Mouse (Mus musculus): ENCODE data around the gene Slc27a4.
A peak's percentile ranks its signal among the peaks of the same experiment; 100 is the strongest.

The Slc27a4 gene

DNA sequence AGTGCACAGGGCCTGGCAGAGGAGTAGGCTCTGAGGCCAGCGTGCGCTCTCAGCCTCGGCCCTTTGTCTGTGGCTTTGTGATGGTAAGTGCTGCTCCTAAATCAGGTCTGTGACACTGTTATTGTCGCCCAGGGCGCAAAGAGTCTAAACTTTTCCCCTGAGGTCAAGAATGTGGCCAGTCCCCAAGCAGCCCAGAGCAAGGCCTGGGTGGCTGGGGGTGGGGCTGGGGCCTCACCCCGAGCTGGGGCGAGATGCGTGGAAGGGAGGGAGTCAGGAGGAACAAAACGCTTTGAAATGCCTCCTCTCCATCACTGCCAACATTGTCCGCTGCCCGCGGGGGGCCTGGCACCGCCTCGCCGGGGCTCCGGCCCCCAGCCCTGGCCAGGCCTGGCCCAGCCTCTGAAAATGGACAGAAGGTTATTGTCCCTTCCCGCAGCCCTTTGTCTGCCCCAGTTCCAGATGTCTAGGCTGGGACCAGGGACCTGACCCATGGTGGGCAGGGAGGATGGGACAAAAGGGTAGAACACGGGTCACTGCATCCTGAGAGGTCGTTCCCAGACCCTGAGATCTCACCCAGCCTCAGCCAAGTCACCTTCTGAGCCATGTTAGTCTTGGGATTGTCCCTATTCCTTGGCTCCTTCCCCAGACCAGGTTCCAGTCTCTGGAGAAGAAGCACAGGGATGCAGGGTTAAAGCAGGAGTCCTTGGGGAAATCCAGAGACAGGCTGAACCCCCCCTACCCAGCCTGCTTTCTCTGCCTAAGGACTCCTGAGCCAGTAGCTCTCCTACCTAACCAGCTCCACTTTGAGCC is 54.2 kb downstream of the Slc27a4 start:
- peak; percentile 83 for DNase-seq (ENCODE audit: extremely low spot score, low spot score)

GRCm38 (mm10) chr2:29857341-29857740 is 54.9 kb downstream of the Slc27a4 start:
- DNase-seq (ENCODE audit: extremely low spot score, low spot score): no peak

DNA sequence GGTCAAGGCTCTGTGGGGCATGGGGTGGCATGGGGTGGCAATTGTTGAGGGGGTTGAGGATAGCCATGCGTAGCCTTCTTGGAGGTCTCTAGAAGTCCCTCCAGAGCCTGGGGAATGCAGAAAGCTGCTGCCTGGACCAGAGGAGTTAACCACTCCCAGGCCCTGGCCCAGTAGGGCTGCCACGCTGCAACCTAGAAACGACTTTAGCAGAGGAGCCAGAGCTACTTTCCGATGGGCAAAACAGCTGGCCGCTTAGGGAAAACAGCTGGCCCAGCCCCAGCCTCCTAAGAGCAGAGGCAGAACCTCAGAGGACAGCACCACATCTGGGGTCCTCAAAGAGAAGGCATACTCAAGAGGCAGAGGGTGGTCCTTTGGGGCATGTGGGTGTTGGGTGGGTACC is 55.5 kb downstream of the Slc27a4 start:
- no peak for DNase-seq (ENCODE audit: extremely low spot score, low spot score)

- peak; percentile 81 for DNase-seq (ENCODE audit: extremely low spot score, low spot score)
These were observed 56.5 kb downstream of the Slc27a4 start for GRCm38 (mm10) chr2:29858748-29859473.

- no peak for DNase-seq (ENCODE audit: extremely low spot score, low spot score)
These were observed 62.7 kb downstream of the Slc27a4 start for GRCm38 (mm10) chr2:29865125-29865524.
